Mouse (Mus musculus) bone marrow macrophage, adult 2 months (primary cell): ENCODE measurements around the gene Fzd5.

ENCODE experiments used
- CTCF ChIP-seq: IDR thresholded peaks from 2 replicates; pipeline ENCODE4 v1.5.1; 2012; ENCODE audit warnings: low read depth, mild to moderate bottlenecking, low read length, moderate library complexity
- POLR2A ChIP-seq: IDR thresholded peaks from 2 replicates; pipeline ENCODE4 v1.6.1; 2012; ENCODE audit warnings: mild to moderate bottlenecking, low read depth, low read length, borderline replicate concordance

DNA sequence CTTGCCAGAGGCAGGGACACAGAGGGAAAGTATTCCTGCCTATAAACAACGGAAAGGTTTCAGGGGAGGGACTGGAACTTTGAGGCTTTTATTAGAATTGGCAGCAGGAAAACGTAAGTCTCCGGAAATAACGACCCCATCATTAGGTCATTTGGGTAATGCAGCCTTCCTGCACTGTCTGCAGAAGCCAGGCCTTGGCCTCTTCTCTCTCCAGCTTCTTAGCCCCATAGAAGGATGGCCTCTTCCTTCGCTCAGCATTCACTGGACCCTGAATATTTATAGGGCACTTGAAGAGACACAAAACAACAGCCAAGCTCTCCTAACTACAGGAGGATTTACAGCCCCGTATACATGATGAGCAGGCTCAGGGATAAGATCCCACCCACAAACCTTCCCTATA lies 32.6 kb upstream of the Fzd5 start:
- TF ChIP-seq CTCF (no peak), POLR2A (no peak)
